Mouse (Mus musculus) macrophage (primary cell): ENCODE measurements around the gene Smg6. TPM values are rescaled to one million over a fixed set of nuclear protein-coding genes. Genes with fewer than 3 reads are reported as not detected.
A peak's percentile ranks its signal among the peaks of the same experiment; 100 is the strongest.

Experiments used
- H3K27ac ChIP-seq: fragments of 350-480 bp; formaldehyde crosslinking; 2 replicates; pipeline ENCODE4 v1.9.0; 2021
- H3K36me3 ChIP-seq: fragments of 350-480 bp; formaldehyde crosslinking; 2 replicates; pipeline ENCODE4 v1.9.0; 2021; ENCODE audit errors: inconsistent target
- H3K4me3 ChIP-seq: fragments of 350-480 bp; formaldehyde crosslinking; 2 replicates; pipeline ENCODE4 v1.9.0; 2021; ENCODE audit errors: inconsistent target
- H3K79me2 ChIP-seq: fragments of 350-480 bp; formaldehyde crosslinking; 2 replicates; pipeline ENCODE4 v1.9.0; 2021; ENCODE audit errors: inconsistent target
- WGBS: methylation state at CpG from one replicate; pipeline ENCODE4 v1.1.7; 2026; ENCODE audit warnings: inconsistent platforms; ENCODE audit not compliant: missing documents; 5-methylcytosine and 5-hydroxymethylcytosine counted together
- polyA plus RNA-seq: library from polyadenylated mRNA; stranded (reverse); fragments of 250-400 nt; gene quantifications from 3 replicates; pipeline ENCODE4 v1.2.4, GENCODE M21; 2018; ENCODE audit warnings: inconsistent platforms

The Smg6 gene
- polyA plus RNA-seq, 1 experiment from 2014 or later = 19.0 TPM

- peak overlapping the region; percentile 12 for H3K27ac ChIP-seq
- H3K36me3 ChIP-seq = no peaks in the 10 kb centered on the region
- no peak overlapping the region for H3K4me3 ChIP-seq
- WGBS = 11% methylated on average over 5 of the region's 5 CpGs
- no peaks in the 10 kb centered on the region for H3K79me2 ChIP-seq
Observed at GRCm38 (mm10) chr11:75136666-75137398, 211.2 kb downstream of the Smg6 start.

- Histone ChIP-seq H3K4me3 (no peak overlapping the region), H3K36me3 (peaks cover 16% of the 10 kb centered on the region; the same call in 1 of the 2 replicates), H3K27ac (no peak overlapping the region), H3K79me2 (no peaks in the 10 kb centered on the region)
- 82% methylated on average over 11 of the region's 11 CpGs for WGBS
Observed at GRCm38 (mm10) chr11:75139122-75139963, 213.7 kb downstream of the Smg6 start.

- Histone ChIP-seq H3K36me3 (peaks cover 16% of the 10 kb centered on the region; the same call in 1 of the 2 replicates), H3K79me2 (no peaks in the 10 kb centered on the region), H3K4me3 (no peak overlapping the region), H3K27ac (no peak overlapping the region)
- 100% methylated on average over 5 of the region's 5 CpGs for WGBS
Observed at GRCm38 (mm10) chr11:75140431-75140830, 214.8 kb downstream of the Smg6 start.

- 30% methylated on average over 3 of the region's 3 CpGs for WGBS
Observed at GRCm38 (mm10) chr11:75141038-75141437, 215.4 kb downstream of the Smg6 start.

GRCm38 (mm10) chr11:75141913-75142312 lies 216.3 kb downstream of the Smg6 start:
- H3K36me3 ChIP-seq = peaks cover 16% of the 10 kb centered on the region; the same call in 1 of the 2 replicates
- no peak overlapping the region for H3K4me3 ChIP-seq
- no peaks in the 10 kb centered on the region for H3K79me2 ChIP-seq
- WGBS = 86% methylated on average over 1 of the region's 1 CpGs
- no peak overlapping the region for H3K27ac ChIP-seq

More at GRCm38 (mm10) chr11:75141038-75141437, 215.4 kb downstream of the Smg6 start:
- Histone ChIP-seq H3K79me2 (no peaks in the 10 kb centered on the region), H3K4me3 (no peak overlapping the region), H3K27ac (no peak overlapping the region), H3K36me3 (peaks cover 16% of the 10 kb centered on the region; the same call in 1 of the 2 replicates)

- peaks cover 16% of the 10 kb centered on the region; the same call in 1 of the 2 replicates for H3K36me3 ChIP-seq
- no peak overlapping the region for H3K4me3 ChIP-seq
- WGBS = 91% methylated on average over 4 of the region's 4 CpGs
Observed at GRCm38 (mm10) chr11:75142749-75143148, 217.1 kb downstream of the Smg6 start.

GRCm38 (mm10) chr11:75145841-75146240 lies 220.2 kb downstream of the Smg6 start:
- no peak overlapping the region for H3K4me3 ChIP-seq
- H3K79me2 ChIP-seq = no peaks in the 10 kb centered on the region
- H3K27ac ChIP-seq = no peak overlapping the region
- peaks cover 16% of the 10 kb centered on the region; the same call in 1 of the 2 replicates for H3K36me3 ChIP-seq
- 100% methylated on average over 2 of the region's 2 CpGs for WGBS

More at GRCm38 (mm10) chr11:75142749-75143148, 217.1 kb downstream of the Smg6 start:
- no peak overlapping the region for H3K27ac ChIP-seq
- no peaks in the 10 kb centered on the region for H3K79me2 ChIP-seq

GRCm38 (mm10) chr11:75147106-75147845 lies 221.7 kb downstream of the Smg6 start:
- Histone ChIP-seq H3K36me3 (peaks cover 16% of the 10 kb centered on the region; the same call in 1 of the 2 replicates), H3K4me3 (no peak overlapping the region), H3K27ac (no peak overlapping the region), H3K79me2 (no peaks in the 10 kb centered on the region)
- WGBS = 69% methylated on average over 11 of the region's 11 CpGs

GRCm38 (mm10) chr11:75147846-75148168 lies 222.2 kb downstream of the Smg6 start:
- Histone ChIP-seq H3K36me3 (peaks cover 14% of the 10 kb centered on the region; the same call in 1 of the 2 replicates), H3K27ac (no peak overlapping the region), H3K4me3 (no peak overlapping the region), H3K79me2 (no peaks in the 10 kb centered on the region)
- WGBS = 63% methylated on average over 3 of the region's 3 CpGs

- no peaks in the 10 kb centered on the region for H3K79me2 ChIP-seq
- 98% methylated on average over 10 of the region's 11 CpGs for WGBS
- no peak overlapping the region for H3K4me3 ChIP-seq
- peaks cover 7% of the 10 kb centered on the region; the same call in 1 of the 2 replicates for H3K36me3 ChIP-seq
- no peak overlapping the region for H3K27ac ChIP-seq
Observed at GRCm38 (mm10) chr11:75148332-75149035, 222.9 kb downstream of the Smg6 start.

GRCm38 (mm10) chr11:75150346-75150745 lies 224.7 kb downstream of the Smg6 start:
- H3K4me3 ChIP-seq = no peak overlapping the region
- H3K79me2 ChIP-seq = no peaks in the 10 kb centered on the region
- H3K36me3 ChIP-seq = no peaks in the 10 kb centered on the region
- H3K27ac ChIP-seq = no peak overlapping the region
- WGBS = 29% methylated on average over 1 of the region's 1 CpGs

GRCm38 (mm10) chr11:75152603-75153557 lies 227.3 kb downstream of the Smg6 start:
- Histone ChIP-seq H3K4me3 (no peak overlapping the region; the same call in 1 of the 2 replicates), H3K27ac (peak overlapping the region; percentile 27), H3K36me3 (no peaks in the 10 kb centered on the region), H3K79me2 (no peaks in the 10 kb centered on the region)
- WGBS = 40% methylated on average over 18 of the region's 18 CpGs

- H3K4me3 ChIP-seq = no peak overlapping the region
- no peaks in the 10 kb centered on the region for H3K36me3 ChIP-seq
- no peak overlapping the region for H3K27ac ChIP-seq
- H3K79me2 ChIP-seq = no peaks in the 10 kb centered on the region
- WGBS = 38% methylated on average over 6 of the region's 6 CpGs
Observed at GRCm38 (mm10) chr11:75154053-75154585, 228.5 kb downstream of the Smg6 start.
